Mouse (Mus musculus) lung, adult 2 months (tissue): ENCODE results near the gene Smo.

ENCODE experiments used
- CTCF ChIP-seq: fragments of 200-500 bp; IDR thresholded peaks from 2 replicates; pipeline ENCODE4 v1.5.1; 2011; ENCODE audit warnings: mild to moderate bottlenecking, low read length, control low read depth; ENCODE audit not compliant: insufficient read depth
- POLR2A ChIP-seq: fragments of 200-500 bp; IDR thresholded peaks from 2 replicates; pipeline ENCODE4 v1.6.1; 2011; ENCODE audit warnings: low read depth, mild to moderate bottlenecking, control low read depth, low read length, borderline replicate concordance; ENCODE audit errors: extremely low read depth

- no peak for TF ChIP-seq CTCF
- no peak for TF ChIP-seq POLR2A
Measured at GRCm38 (mm10) chr6:29693953-29694352, 41.4 kb upstream of the Smo start, which contains the start of gene Tspan33.
